ENCODE assay signal across 8 mouse cellular contexts in genomic region chr8:11555720-11556591, GRCm38 (mm10). TPM values are rescaled to one million over a fixed set of nuclear protein-coding genes. Genes with fewer than 3 reads are reported as not detected.
DNase-seq lines count a peak whose midpoint lies in the region; ATAC-seq and TF ChIP-seq lines count a peak whose summit lies in the region.

No protein-coding gene starts in this region.

- TF ChIP-seq EP300 in liver, embryonic 14.5 days (IDR thresholded peaks at IDR 0.05; ENCODE audit: low read depth) = peak; percentile 15; the same call in 1 of the 2 replicates
- TF ChIP-seq EP300 in stomach, postnatal 0 days (optimal IDR thresholded peaks at IDR 0.05) = peak; percentile 78

- WGBS in forebrain, embryonic 10.5 days = under 1% methylated on average over 102 of the region's 103 CpGs
- under 1% methylated on average over 99 of the region's 103 CpGs for WGBS in heart, embryonic 15.5 days
- under 1% methylated on average over 95 of the region's 103 CpGs for WGBS in liver, embryonic 14.5 days (ENCODE audit: insufficient replicate concordance)
- under 1% methylated on average over 75 of the region's 103 CpGs for WGBS in neural tube, embryonic 11.5 days
- under 1% methylated on average over 76 of the region's 103 CpGs for WGBS in stomach, postnatal 0 days

- H3K27ac ChIP-seq in forebrain, embryonic 10.5 days = peak overlapping the region; percentile 99
- peak overlapping the region; percentile 100 for H3K27ac ChIP-seq in heart, embryonic 15.5 days
- H3K27ac ChIP-seq in liver, embryonic 14.5 days = peak overlapping the region; percentile 86
- peak overlapping the region; percentile 99 for H3K27ac ChIP-seq in neural tube, embryonic 11.5 days (ENCODE audit: low read depth, low read length)
- H3K27ac ChIP-seq in stomach, postnatal 0 days (replicated peaks) = peak overlapping the region; percentile 99

- H3K36me3 ChIP-seq in forebrain, embryonic 10.5 days (replicated peaks) = peaks cover 8% of the 10 kb centered on the region
- 0 out of 2 replicates have a peak, but pooled peaks cover 2% of the 10 kb centered on the region for H3K36me3 ChIP-seq in heart, embryonic 15.5 days
- H3K36me3 ChIP-seq in liver, embryonic 14.5 days (replicated peaks; ENCODE audit: control insufficient read depth, insufficient read depth, low read depth) = no peaks in the 10 kb centered on the region
- no peaks in the 10 kb centered on the region; the same call in 1 of the 2 replicates for H3K36me3 ChIP-seq in neural tube, embryonic 11.5 days (ENCODE audit: control insufficient read depth, insufficient read depth, low read length)
- no peaks in the 10 kb centered on the region for H3K36me3 ChIP-seq in stomach, postnatal 0 days (ENCODE audit: control insufficient read depth, insufficient read depth, low read length)

- peak overlapping the region; percentile 97 for H3K9ac ChIP-seq in heart, embryonic 15.5 days
- peak overlapping the region; percentile 84 for H3K9ac ChIP-seq in liver, embryonic 14.5 days (replicated peaks)
- H3K9ac ChIP-seq in neural tube, embryonic 11.5 days (ENCODE audit: low read length) = peak overlapping the region; percentile 94
- peak overlapping the region; percentile 84 for H3K9ac ChIP-seq in stomach, postnatal 0 days (ENCODE audit: low read length)

- H3K9me3 ChIP-seq in forebrain, embryonic 10.5 days = no peaks in the 10 kb centered on the region; the same call in 1 of the 2 replicates
- H3K9me3 ChIP-seq in heart, embryonic 15.5 days (replicated peaks) = no peaks in the 10 kb centered on the region
- no peaks in the 10 kb centered on the region for H3K9me3 ChIP-seq in liver, embryonic 14.5 days (ENCODE audit: control insufficient read depth, low read length)
- no peaks in the 10 kb centered on the region for H3K9me3 ChIP-seq in neural tube, embryonic 11.5 days (ENCODE audit: control insufficient read depth, low read length)
- H3K9me3 ChIP-seq in stomach, postnatal 0 days (ENCODE audit: control insufficient read depth, low read length) = no peaks in the 10 kb centered on the region

- peak; percentile 97 to 98 for DNase-seq in CD8-positive naive resting alpha-beta T cell, adult 2 months (ENCODE audit: low read depth in 2 of 2, low spot score in 2 of 2)
- peak; percentile 97 for DNase-seq in c-Kit-positive CD71-negative TER-119-negative erythroid progenitor cells, embryonic 14.5 days (ENCODE audit: low read depth)
- DNase-seq in forebrain, embryonic 10.5 days (ENCODE audit: extremely low spot score, low spot score) = peak; percentile 100
- DNase-seq in kidney, postnatal 25 days = peak; percentile 99 to 100
- DNase-seq in liver, embryonic 14.5 days (ENCODE audit: low read depth in 3 of 3, low spot score in 3 of 3) = peak; percentile 98 to 99 (median 98)
- peak; percentile 100 for DNase-seq in neural tube, embryonic 11.5 days (ENCODE audit: low spot score)
- peak; percentile 99 for DNase-seq in stomach, postnatal 0 days (ENCODE audit: low spot score)

- peak; percentile 88 for ATAC-seq in heart, embryonic 15.5 days (replicated peaks; ENCODE audit: insufficient number of reproducible peaks, insufficient read depth, low FRiP score, low read depth)
- ATAC-seq in liver, embryonic 14.5 days (ENCODE audit: insufficient read depth) = peak; percentile 75
- peak; percentile 85 for ATAC-seq in neural tube, embryonic 11.5 days (ENCODE audit: insufficient read depth, low FRiP score, low TSS enrichment)
- ATAC-seq in stomach, postnatal 0 days (ENCODE audit: low FRiP score, low TSS enrichment) = peak; percentile 90

- peak overlapping the region; percentile 91 for H3K4me2 ChIP-seq in heart, embryonic 15.5 days
- H3K4me2 ChIP-seq in liver, embryonic 14.5 days (ENCODE audit: low read depth) = peak overlapping the region; percentile 91
- peak overlapping the region; percentile 67 for H3K4me2 ChIP-seq in neural tube, embryonic 11.5 days (ENCODE audit: low read depth)
- peak overlapping the region; percentile 88 for H3K4me2 ChIP-seq in stomach, postnatal 0 days (replicated peaks; ENCODE audit: low read depth)

- H3K27me3 ChIP-seq in forebrain, embryonic 10.5 days (ENCODE audit: poor library complexity, severe bottlenecking) = no peaks in the 10 kb centered on the region
- no peaks in the 10 kb centered on the region for H3K27me3 ChIP-seq in heart, embryonic 15.5 days
- H3K27me3 ChIP-seq in liver, embryonic 14.5 days (ENCODE audit: control insufficient read depth, insufficient read depth, low read length) = no peaks in the 10 kb centered on the region
- no peaks in the 10 kb centered on the region for H3K27me3 ChIP-seq in neural tube, embryonic 11.5 days (ENCODE audit: control insufficient read depth, insufficient read depth, low read length)
- no peaks in the 10 kb centered on the region for H3K27me3 ChIP-seq in stomach, postnatal 0 days (ENCODE audit: control insufficient read depth, insufficient read depth, low read length)

- TF ChIP-seq CTCF in liver, embryonic 14.5 days (IDR thresholded peaks at IDR 0.05; ENCODE audit: low read depth) = no peak
- TF ChIP-seq CTCF in stomach, postnatal 0 days (IDR thresholded peaks at IDR 0.05; ENCODE audit: low read depth) = no peak

- peaks cover 45% of the 10 kb centered on the region for H3K4me1 ChIP-seq in forebrain, embryonic 10.5 days
- H3K4me1 ChIP-seq in heart, embryonic 15.5 days (replicated peaks) = peaks cover 30% of the 10 kb centered on the region
- peaks cover 22 to 28% of the 10 kb centered on the region in 2 experiments for H3K4me1 ChIP-seq in liver, embryonic 14.5 days (replicated peaks; ENCODE audit: control insufficient read depth in 2 of 2, insufficient read depth in 2 of 2, low read length in 1 of 2)
- H3K4me1 ChIP-seq in neural tube, embryonic 11.5 days (ENCODE audit: control insufficient read depth, insufficient read depth, low read length) = peaks cover 7% of the 10 kb centered on the region
- peaks cover 3% of the 10 kb centered on the region; the same call in 1 of the 2 replicates for H3K4me1 ChIP-seq in stomach, postnatal 0 days (replicated peaks; ENCODE audit: control insufficient read depth, insufficient read depth)

- peak overlapping the region; percentile 90 for H3K4me3 ChIP-seq in forebrain, embryonic 10.5 days
- peak overlapping the region; percentile 98 for H3K4me3 ChIP-seq in heart, embryonic 15.5 days
- H3K4me3 ChIP-seq in liver, embryonic 14.5 days (ENCODE audit: insufficient read depth in 1 of 2, low read depth in 2 of 2, low read length in 2 of 2) = peak overlapping the region; percentile 96 to 99
- H3K4me3 ChIP-seq in neural tube, embryonic 11.5 days (ENCODE audit: low read depth, low read length) = peak overlapping the region; percentile 96
- peak overlapping the region; percentile 88 for H3K4me3 ChIP-seq in stomach, postnatal 0 days (ENCODE audit: low read depth, low read length)

RNA-seq across cellular contexts. Expression of gene Ing1, which starts 0.6 kb away (rescaled TPM):
- 29.5 and 29.9 TPM in 2 replicates for polyA plus RNA-seq in forebrain, embryonic 10.5 days (2016; fragmentation: Nextera tagmentation; extraction: Ambion mirVana)
- polyA plus RNA-seq in heart, embryonic 15.5 days (2015; fragmentation: Nextera tagmentation; extraction: Ambion mirVana) = 28.3 and 31.6 TPM in 2 replicates
- 9.3 and 15.6 TPM in 2 replicates for polyA plus RNA-seq in liver, embryonic 14.5 days (2012; rRNA removed)
- polyA plus RNA-seq in liver, embryonic 14.5 days (2014; fragmentation: Nextera tagmentation; extraction: Ambion mirVana) = 13.2 and 14.2 TPM in 2 replicates
- 47.7 and 48.6 TPM in 2 replicates for polyA plus RNA-seq in neural tube, embryonic 11.5 days (2014; fragmentation: Nextera tagmentation; extraction: Ambion mirVana)
- polyA plus RNA-seq in stomach, postnatal 0 days (2015; fragmentation: Nextera tagmentation; extraction: Ambion mirVana) = 23.1 and 23.2 TPM in 2 replicates

RNA-seq across cellular contexts. Expression of gene Cars2, which starts 5.4 kb away (rescaled TPM):
- polyA plus RNA-seq in forebrain, embryonic 10.5 days (2016; fragmentation: Nextera tagmentation; extraction: Ambion mirVana) = 17.8 and 19.4 TPM in 2 replicates
- polyA plus RNA-seq in heart, embryonic 15.5 days (2015; fragmentation: Nextera tagmentation; extraction: Ambion mirVana) = 26.2 and 30.9 TPM in 2 replicates
- polyA plus RNA-seq in liver, embryonic 14.5 days (2012; rRNA removed) = 18.2 and 18.8 TPM in 2 replicates
- 15.4 and 15.5 TPM in 2 replicates for polyA plus RNA-seq in liver, embryonic 14.5 days (2014; fragmentation: Nextera tagmentation; extraction: Ambion mirVana)
- polyA plus RNA-seq in neural tube, embryonic 11.5 days (2014; fragmentation: Nextera tagmentation; extraction: Ambion mirVana) = 19.1 and 20.1 TPM in 2 replicates
- polyA plus RNA-seq in stomach, postnatal 0 days (2015; fragmentation: Nextera tagmentation; extraction: Ambion mirVana) = 11.7 and 13.1 TPM in 2 replicates

RNA-seq across cellular contexts. Expression of gene Naxd, which starts 58.6 kb away (rescaled TPM):
- 112 and 113 TPM in 2 replicates for polyA plus RNA-seq in forebrain, embryonic 10.5 days (2016; fragmentation: Nextera tagmentation; extraction: Ambion mirVana)
- polyA plus RNA-seq in heart, embryonic 15.5 days (2015; fragmentation: Nextera tagmentation; extraction: Ambion mirVana) = 70.0 and 94.5 TPM in 2 replicates
- 26.9 and 29.8 TPM in 2 replicates for polyA plus RNA-seq in liver, embryonic 14.5 days (2012; rRNA removed)
- polyA plus RNA-seq in liver, embryonic 14.5 days (2014; fragmentation: Nextera tagmentation; extraction: Ambion mirVana) = 31.9 and 33.0 TPM in 2 replicates
- polyA plus RNA-seq in neural tube, embryonic 11.5 days (2014; fragmentation: Nextera tagmentation; extraction: Ambion mirVana) = 108 TPM in 2 replicates
- 79.1 and 84.8 TPM in 2 replicates for polyA plus RNA-seq in stomach, postnatal 0 days (2015; fragmentation: Nextera tagmentation; extraction: Ambion mirVana)

Comparison
In these comparisons a context has a peak if more than half of its experiments do, and no peak if none do; other contexts are left out.
1. Peak in every context shown above with its lines: DNase-seq, ATAC-seq, H3K4me3 ChIP-seq and H3K27ac ChIP-seq.